Mouse (Mus musculus) embryonic fibroblast, embryonic 13.5 days (primary cell): ENCODE measurements around the gene Gm12216.
"Not testable (repeated sequence)": the region's sequence is repeated elsewhere in the genome, so short reads cannot be mapped to it uniquely, and the experiment has no call there.

ENCODE experiments used
- CTCF ChIP-seq: IDR thresholded peaks from 2 replicates; pipeline ENCODE4 v1.5.1; 2011; ENCODE audit warnings: mild to moderate bottlenecking, control low read depth, low read length, moderate library complexity, borderline replicate concordance; ENCODE audit not compliant: insufficient read depth
- POLR2A ChIP-seq: IDR thresholded peaks from 2 replicates; pipeline ENCODE4 v1.6.1; 2011; ENCODE audit warnings: low read depth, mild to moderate bottlenecking, control low read depth, low read length, moderate library complexity

DNA sequence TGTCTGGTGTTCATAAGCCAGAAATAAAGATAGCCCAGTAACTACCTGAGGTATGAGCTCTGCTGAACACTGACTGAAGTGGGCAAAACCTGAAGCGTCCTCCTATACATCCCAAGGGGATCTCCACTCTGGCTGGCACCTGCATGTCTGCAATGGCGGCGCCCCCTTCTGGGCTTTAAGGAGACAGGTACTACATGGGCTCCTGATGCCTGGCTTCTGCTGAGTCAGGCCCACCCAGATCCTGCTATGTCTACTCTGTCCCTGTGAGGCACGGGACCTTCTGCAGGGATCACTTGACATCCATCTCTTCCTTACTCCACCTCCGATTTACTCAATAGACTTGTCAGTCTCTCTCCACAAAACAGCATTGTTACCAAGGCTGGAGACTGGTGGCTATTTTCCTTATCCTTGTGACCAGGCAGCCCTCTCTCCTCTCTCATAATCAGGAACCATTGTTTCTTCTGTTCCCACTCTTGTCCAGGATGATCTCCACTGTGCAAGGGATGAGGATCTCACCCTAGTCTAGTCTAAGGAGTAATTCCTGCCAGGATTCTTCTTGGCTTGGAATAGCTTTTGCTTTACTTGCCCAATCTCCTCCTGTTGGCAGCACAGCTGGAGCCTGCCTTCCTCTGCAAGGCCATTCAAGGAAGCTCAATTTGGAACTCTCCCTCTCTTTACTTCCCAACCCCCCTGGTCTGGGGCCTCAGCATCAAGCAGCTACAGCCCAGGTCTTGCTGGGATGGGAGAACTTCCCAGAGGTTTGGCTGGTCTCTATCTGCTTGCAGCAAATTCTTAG, 15.1 kb upstream of the Gm12216 start:
- not testable (repeated sequence) for TF ChIP-seq CTCF, POLR2A
